Mouse (Mus musculus): ENCODE measurements at regions not wholly inside any gene's neighbourhood (a gene's known extent, or its start where the extent isn't known, plus 50 kb on each side); places are given as distances from the start of the nearest gene placed in this dataset.

GRCm38 (mm10) chr1:75728859-75729258 lies 182.8 kb downstream of the Slc4a3 start:
- no peaks in the 10 kb centered on the region for H3K27me3 ChIP-seq (ENCODE audit: control insufficient read depth, insufficient read depth, low read length)
- H3K9ac ChIP-seq (replicated peaks; ENCODE audit: low read depth, low read length), result no peak overlapping the region
- no peak for TF ChIP-seq EP300 (IDR thresholded peaks at IDR 0.05; ENCODE audit: low read depth)
- TF ChIP-seq CTCF (IDR thresholded peaks at IDR 0.05; ENCODE audit: low read depth), result no peak
- H3K4me3 ChIP-seq (ENCODE audit: low read depth, low read length), result no peak overlapping the region
- H3K27ac ChIP-seq (ENCODE audit: low read depth), result no peak overlapping the region
- WGBS, result 73% methylated on average over 2 of the region's 2 CpGs
- H3K4me1 ChIP-seq (ENCODE audit: control insufficient read depth, insufficient read depth), result 0 out of 2 replicates have a peak, but pooled peaks cover 7% of the 10 kb centered on the region
- H3K36me3 ChIP-seq (replicated peaks; ENCODE audit: control insufficient read depth, insufficient read depth, low read length), result no peaks in the 10 kb centered on the region
- ATAC-seq (ENCODE audit: insufficient read depth, low read depth) (no peak), DNase-seq (ENCODE audit: low spot score) (no peak)
- no peaks in the 10 kb centered on the region for H3K9me3 ChIP-seq (replicated peaks; ENCODE audit: control insufficient read depth, low read length)
- no peak overlapping the region for H3K4me2 ChIP-seq (ENCODE audit: low read depth, low read length)

GRCm38 (mm10) chr1:75733791-75734190 lies 187.7 kb downstream of the Slc4a3 start:
- H3K4me3 ChIP-seq (ENCODE audit: low read depth, low read length), result no peak overlapping the region
- H3K9me3 ChIP-seq (replicated peaks; ENCODE audit: control insufficient read depth, low read length), result no peaks in the 10 kb centered on the region
- H3K27me3 ChIP-seq (ENCODE audit: control insufficient read depth, insufficient read depth, low read length), result no peaks in the 10 kb centered on the region
- H3K4me2 ChIP-seq (ENCODE audit: low read depth, low read length), result no peak overlapping the region
- TF ChIP-seq CTCF (IDR thresholded peaks at IDR 0.05; ENCODE audit: low read depth) (no peak), EP300 (IDR thresholded peaks at IDR 0.05; ENCODE audit: low read depth) (no peak)
- ATAC-seq (ENCODE audit: insufficient read depth, low read depth), result no peak
- 0 out of 2 replicates have a peak, but pooled peaks cover 7% of the 10 kb centered on the region for H3K4me1 ChIP-seq (ENCODE audit: control insufficient read depth, insufficient read depth)
- 60% methylated on average over 4 of the region's 4 CpGs for WGBS
- H3K27ac ChIP-seq (ENCODE audit: low read depth), result no peak overlapping the region
- DNase-seq (ENCODE audit: low spot score), result no peak
- H3K9ac ChIP-seq (replicated peaks; ENCODE audit: low read depth, low read length), result no peak overlapping the region
- H3K36me3 ChIP-seq (replicated peaks; ENCODE audit: control insufficient read depth, insufficient read depth, low read length), result no peaks in the 10 kb centered on the region

- Histone ChIP-seq H3K9ac (replicated peaks; ENCODE audit: low read depth, low read length) (no peak overlapping the region), H3K4me1 (ENCODE audit: control insufficient read depth, insufficient read depth) (no peaks in the 10 kb centered on the region), H3K4me2 (ENCODE audit: low read depth, low read length) (no peak overlapping the region), H3K4me3 (ENCODE audit: low read depth, low read length) (no peak overlapping the region), H3K27me3 (ENCODE audit: control insufficient read depth, insufficient read depth, low read length) (no peaks in the 10 kb centered on the region), H3K9me3 (replicated peaks; ENCODE audit: control insufficient read depth, low read length) (no peaks in the 10 kb centered on the region), H3K27ac (ENCODE audit: low read depth) (no peak overlapping the region), H3K36me3 (replicated peaks; ENCODE audit: control insufficient read depth, insufficient read depth, low read length) (no peaks in the 10 kb centered on the region)
- 65% methylated on average over 5 of the region's 5 CpGs for WGBS
- DNase-seq (ENCODE audit: low spot score) (no peak), ATAC-seq (ENCODE audit: insufficient read depth, low read depth) (no peak)
- no peak for TF ChIP-seq EP300 (IDR thresholded peaks at IDR 0.05; ENCODE audit: low read depth)
Observed at GRCm38 (mm10) chr1:75738651-75739050, 192.6 kb downstream of the Slc4a3 start.

GRCm38 (mm10) chr1:75749665-75750221 lies 203.7 kb downstream of the Slc4a3 start:
- no peak for DNase-seq (ENCODE audit: low spot score)
- 59% methylated on average over 10 of the region's 10 CpGs for WGBS
- H3K4me2 ChIP-seq (ENCODE audit: low read depth, low read length), result no peak overlapping the region
- H3K4me1 ChIP-seq (ENCODE audit: control insufficient read depth, insufficient read depth), result no peaks in the 10 kb centered on the region
- H3K4me3 ChIP-seq (ENCODE audit: low read depth, low read length), result no peak overlapping the region
- TF ChIP-seq EP300 (IDR thresholded peaks at IDR 0.05; ENCODE audit: low read depth), result no peak
- TF ChIP-seq CTCF (IDR thresholded peaks at IDR 0.05; ENCODE audit: low read depth), result no peak
- H3K9ac ChIP-seq (replicated peaks; ENCODE audit: low read depth, low read length), result no peak overlapping the region
- H3K9me3 ChIP-seq (replicated peaks; ENCODE audit: control insufficient read depth, low read length), result 0 out of 2 replicates have a peak, but pooled peaks cover 3% of the 10 kb centered on the region
- no peak overlapping the region for H3K27ac ChIP-seq (ENCODE audit: low read depth)
- H3K36me3 ChIP-seq (replicated peaks; ENCODE audit: control insufficient read depth, insufficient read depth, low read length), result no peaks in the 10 kb centered on the region
- no peak for ATAC-seq (ENCODE audit: insufficient read depth, low read depth)
- H3K27me3 ChIP-seq (ENCODE audit: control insufficient read depth, insufficient read depth, low read length), result no peaks in the 10 kb centered on the region

GRCm38 (mm10) chr1:75772131-75772530 lies 226.1 kb downstream of the Slc4a3 start:
- ATAC-seq (ENCODE audit: insufficient read depth, low read depth) (no peak), DNase-seq (ENCODE audit: low spot score) (no peak)
- 42% methylated on average over 5 of the region's 5 CpGs for WGBS
- Histone ChIP-seq H3K4me2 (ENCODE audit: low read depth, low read length) (no peak overlapping the region), H3K36me3 (replicated peaks; ENCODE audit: control insufficient read depth, insufficient read depth, low read length) (no peaks in the 10 kb centered on the region), H3K9ac (replicated peaks; ENCODE audit: low read depth, low read length) (no peak overlapping the region), H3K9me3 (replicated peaks; ENCODE audit: control insufficient read depth, low read length) (no peaks in the 10 kb centered on the region), H3K4me3 (ENCODE audit: low read depth, low read length) (no peak overlapping the region), H3K27me3 (ENCODE audit: control insufficient read depth, insufficient read depth, low read length) (no peaks in the 10 kb centered on the region), H3K27ac (ENCODE audit: low read depth) (no peak overlapping the region), H3K4me1 (ENCODE audit: control insufficient read depth, insufficient read depth) (no peaks in the 10 kb centered on the region)
- no peak for TF ChIP-seq EP300 (IDR thresholded peaks at IDR 0.05; ENCODE audit: low read depth)
- TF ChIP-seq CTCF (IDR thresholded peaks at IDR 0.05; ENCODE audit: low read depth), result no peak

- Histone ChIP-seq H3K4me2 (ENCODE audit: low read depth, low read length) (no peak overlapping the region), H3K4me3 (ENCODE audit: low read depth, low read length) (no peak overlapping the region), H3K27ac (ENCODE audit: low read depth) (no peak overlapping the region), H3K9ac (replicated peaks; ENCODE audit: low read depth, low read length) (no peak overlapping the region), H3K36me3 (replicated peaks; ENCODE audit: control insufficient read depth, insufficient read depth, low read length) (no peaks in the 10 kb centered on the region), H3K27me3 (ENCODE audit: control insufficient read depth, insufficient read depth, low read length) (no peaks in the 10 kb centered on the region), H3K4me1 (ENCODE audit: control insufficient read depth, insufficient read depth) (no peaks in the 10 kb centered on the region), H3K9me3 (replicated peaks; ENCODE audit: control insufficient read depth, low read length) (no peaks in the 10 kb centered on the region)
- DNase-seq (ENCODE audit: low spot score), result no peak
- no peak for ATAC-seq (ENCODE audit: insufficient read depth, low read depth)
- no peak for TF ChIP-seq EP300 (IDR thresholded peaks at IDR 0.05; ENCODE audit: low read depth)
- TF ChIP-seq CTCF (IDR thresholded peaks at IDR 0.05; ENCODE audit: low read depth), result no peak
- WGBS, result 75% methylated on average over 5 of the region's 5 CpGs
Observed at GRCm38 (mm10) chr1:75773014-75773413, 226.9 kb downstream of the Slc4a3 start.

All from heart, postnatal 0 days (tissue).